Mouse (Mus musculus): Measurements from ENCODE around the gene Psg23. TPM values are rescaled to one million over a fixed set of nuclear protein-coding genes. Genes with fewer than 3 reads are reported as not detected.

The Psg23 gene
- total and polyA plus RNA-seq, 3 experiments: not detected

DNA sequence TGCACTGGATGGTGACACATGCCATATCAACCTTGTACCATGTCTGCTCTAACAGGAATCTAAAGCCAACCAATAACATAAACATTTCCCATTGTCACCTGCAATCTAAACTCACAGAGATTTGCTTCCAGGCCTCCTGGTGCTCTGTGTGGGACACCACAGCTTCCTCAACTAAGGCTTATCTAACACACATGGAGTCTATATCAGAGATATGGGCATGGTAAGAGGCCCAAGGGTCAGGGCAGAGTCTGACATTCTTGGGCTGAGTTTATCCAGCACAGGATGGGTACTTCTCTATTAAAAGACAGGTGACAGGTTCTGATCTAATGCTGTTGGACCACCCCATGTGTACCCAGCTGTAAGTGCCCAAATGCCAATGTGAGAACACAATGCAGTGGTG lies 56.5 kb downstream of the Psg23 start:
- H3K36me3 ChIP-seq (ENCODE audit: control insufficient read depth in 1 of 2, insufficient read depth in 2 of 2, low read length in 2 of 2): no peaks in the 10 kb centered on the region
- no peak for DNase-seq (ENCODE audit: low read depth, low spot score)
- no peak overlapping the region for H3K27ac ChIP-seq (ENCODE audit: control insufficient read depth, low read depth, low read length)
- no peaks in the 10 kb centered on the region for H3K9me3 ChIP-seq (replicated peaks; ENCODE audit: insufficient read depth, low read length)
- H3K79me2 ChIP-seq (ENCODE audit: control insufficient read depth, insufficient read depth, low read length, poor library complexity): no peaks in the 10 kb centered on the region
- H3K9ac ChIP-seq (ENCODE audit: control insufficient read depth, low read depth, low read length, poor library complexity, severe bottlenecking): no peak overlapping the region
- TF ChIP-seq ELF1 (IDR thresholded peaks at IDR 0.05; ENCODE audit: low read depth, low read length) (no peak), SMC3 (IDR thresholded peaks at IDR 0.05; ENCODE audit: low read depth, low read length) (no peak), GATA1 (IDR thresholded peaks at IDR 0.05; ENCODE audit: low read depth, low read length) (no peak), CHD1 (IDR thresholded peaks at IDR 0.05; ENCODE audit: low read depth, low read length) (no peak), E2F4 (IDR thresholded peaks at IDR 0.05; ENCODE audit: borderline replicate concordance, low read depth, low read length) (no peak), CHD2 (IDR thresholded peaks at IDR 0.05; ENCODE audit: low read length) (no peak), JUND (IDR thresholded peaks at IDR 0.05; ENCODE audit: low read depth, low read length) (no peak), CTCF (IDR thresholded peaks at IDR 0.05 in 2 of 3, conservative IDR thresholded peaks at IDR 0.05 in 1 of 3; ENCODE audit: control insufficient read depth in 1 of 3, insufficient read depth in 1 of 3, low read depth in 2 of 3, low read length in 3 of 3, poor library complexity in 1 of 3, severe bottlenecking in 1 of 3) (no peak), ZMIZ1 (IDR thresholded peaks at IDR 0.05; ENCODE audit: low read depth, low read length) (no peak), UBTF (IDR thresholded peaks at IDR 0.05; ENCODE audit: borderline replicate concordance, insufficient read depth, low read depth, low read length) (no peak), TBP (IDR thresholded peaks at IDR 0.05; ENCODE audit: low read depth, low read length) (no peak), GABPA (IDR thresholded peaks at IDR 0.05; ENCODE audit: low read depth, low read length) (no peak), MAFK (IDR thresholded peaks at IDR 0.05; ENCODE audit: borderline replicate concordance, low read depth, low read length) (no peak), SIN3A (IDR thresholded peaks at IDR 0.05; ENCODE audit: low read length) (no peak), HCFC1 (IDR thresholded peaks at IDR 0.05; ENCODE audit: low read depth, low read length) (no peak), NELFE (IDR thresholded peaks at IDR 0.05; ENCODE audit: low read depth, low read length) (no peak)
- no peak overlapping the region for H3K4me3 ChIP-seq (ENCODE audit: control insufficient read depth in 1 of 2, insufficient read depth in 1 of 2, low read depth in 2 of 2, low read length in 2 of 2)
- no peaks in the 10 kb centered on the region for H3K27me3 ChIP-seq (ENCODE audit: control insufficient read depth in 1 of 2, insufficient read depth in 2 of 2, low read length in 2 of 2)
- H3K4me1 ChIP-seq (ENCODE audit: control insufficient read depth in 1 of 2, insufficient read depth in 2 of 2, low read length in 2 of 2): no peaks in the 10 kb centered on the region

Other genes with a start within 250 kb of the Psg23 start
- not detected in 2 replicates for gene Psg28, start 184.5 kb downstream of the Psg23 start, total RNA-seq (2012; rRNA removed)
- not detected for gene Psg28, start 184.5 kb downstream of the Psg23 start, polyA plus RNA-seq (2012; ENCODE audit: insufficient read depth in 1 of 2, insufficient read length in 2 of 2, low read depth in 1 of 2, low replicate concordance in 2 of 2, missing spikeins in 1 of 2)
- not detected in 2 replicates for gene Psg26, start 132.3 kb downstream of the Psg23 start, total RNA-seq (2012; rRNA removed)
- not detected for gene Psg26, start 132.3 kb downstream of the Psg23 start, polyA plus RNA-seq (2012; ENCODE audit: insufficient read depth in 1 of 2, insufficient read length in 2 of 2, low read depth in 1 of 2, low replicate concordance in 2 of 2, missing spikeins in 1 of 2)
- not detected in 2 replicates for gene Psg25, start 84.2 kb downstream of the Psg23 start, total RNA-seq (2012; rRNA removed)
- gene Psg25, start 84.2 kb downstream of the Psg23 start, polyA plus RNA-seq (2012; ENCODE audit: insufficient read depth in 1 of 2, insufficient read length in 2 of 2, low read depth in 1 of 2, low replicate concordance in 2 of 2, missing spikeins in 1 of 2): not detected
- gene Psg27, start 49.2 kb downstream of the Psg23 start, total RNA-seq (2012; rRNA removed): not detected in 2 replicates
- gene Psg27, start 49.2 kb downstream of the Psg23 start, polyA plus RNA-seq (2012; ENCODE audit: insufficient read depth in 1 of 2, insufficient read length in 2 of 2, low read depth in 1 of 2, low replicate concordance in 2 of 2, missing spikeins in 1 of 2): not detected
- gene Psg21, start 40.2 kb upstream of the Psg23 start, total RNA-seq (2012; rRNA removed): not detected in 2 replicates
- not detected for gene Psg21, start 40.2 kb upstream of the Psg23 start, polyA plus RNA-seq (2012; ENCODE audit: insufficient read depth in 1 of 2, insufficient read length in 2 of 2, low read depth in 1 of 2, low replicate concordance in 2 of 2, missing spikeins in 1 of 2)
- gene Psg20, start 69.7 kb upstream of the Psg23 start, total RNA-seq (2012; rRNA removed): not detected in 2 replicates
- not detected for gene Psg20, start 69.7 kb upstream of the Psg23 start, polyA plus RNA-seq (2012; ENCODE audit: insufficient read depth in 1 of 2, insufficient read length in 2 of 2, low read depth in 1 of 2, low replicate concordance in 2 of 2, missing spikeins in 1 of 2)
- gene Psg22, start 101.6 kb upstream of the Psg23 start, total RNA-seq (2012; rRNA removed): not detected in 2 replicates
- gene Psg22, start 101.6 kb upstream of the Psg23 start, polyA plus RNA-seq (2012; ENCODE audit: insufficient read depth in 1 of 2, insufficient read length in 2 of 2, low read depth in 1 of 2, low replicate concordance in 2 of 2, missing spikeins in 1 of 2): not detected
- not detected in 2 replicates for gene Psg19, start 182.0 kb upstream of the Psg23 start, total RNA-seq (2012; rRNA removed)
- under 1 TPM in 1 of 2 experiments, not detected in 1; 0.04 TPM for gene Psg19, start 182.0 kb upstream of the Psg23 start, polyA plus RNA-seq (2012; ENCODE audit: insufficient read depth in 1 of 2, insufficient read length in 2 of 2, low read depth in 1 of 2, low replicate concordance in 2 of 2, missing spikeins in 1 of 2)
- gene Psg17, start 205.1 kb upstream of the Psg23 start, total RNA-seq (2012; rRNA removed): not detected in 2 replicates
- not detected for gene Psg17, start 205.1 kb upstream of the Psg23 start, polyA plus RNA-seq (2012; ENCODE audit: insufficient read depth in 1 of 2, insufficient read length in 2 of 2, low read depth in 1 of 2, low replicate concordance in 2 of 2, missing spikeins in 1 of 2)
- 0.08 TPM in 1 of 2 replicates, not detected in the other for gene Mill2, start 223.5 kb upstream of the Psg23 start, total RNA-seq (2012; rRNA removed)
- gene Mill2, start 223.5 kb upstream of the Psg23 start, polyA plus RNA-seq (2012; ENCODE audit: insufficient read depth in 1 of 2, insufficient read length in 2 of 2, low read depth in 1 of 2, low replicate concordance in 2 of 2, missing spikeins in 1 of 2): under 1 TPM in 1 of 2 experiments, not detected in 1; 0.13 TPM

Data from MEL (cell line).